Mouse (Mus musculus): ENCODE data around the gene Slc19a2.

The Slc19a2 gene

GRCm38 (mm10) chr1:164252551-164252950, 3.7 kb downstream of the Slc19a2 start:
- DNase-seq (ENCODE audit: low spot score): no peak

- no peak for DNase-seq (ENCODE audit: low spot score)
Measured at GRCm38 (mm10) chr1:164254836-164255235, 6.0 kb downstream of the Slc19a2 start.

- DNase-seq (ENCODE audit: low spot score): no peak
Measured at GRCm38 (mm10) chr1:164260171-164261028, 11.6 kb downstream of the Slc19a2 start.

DNA sequence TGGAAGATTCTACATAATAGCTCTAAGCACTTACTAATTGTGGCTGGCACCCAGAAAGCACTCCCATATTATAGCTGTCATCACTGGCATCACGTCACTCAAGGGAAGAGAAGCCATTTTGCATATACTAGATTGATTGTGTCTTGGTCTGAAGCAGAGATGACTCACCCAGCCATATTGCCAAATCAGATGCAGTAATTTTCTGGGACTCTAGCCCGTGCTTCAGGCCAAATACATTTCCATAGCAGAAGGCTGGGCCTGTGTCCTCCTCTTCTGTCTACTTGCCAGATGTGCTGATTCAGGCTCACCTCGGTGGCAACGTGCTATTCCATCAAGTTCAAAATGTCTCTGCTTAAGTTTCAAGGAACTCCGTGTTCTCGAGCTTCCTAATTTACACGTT, 12.7 kb downstream of the Slc19a2 start:
- peak; percentile 46 for DNase-seq (ENCODE audit: low spot score)

DNA sequence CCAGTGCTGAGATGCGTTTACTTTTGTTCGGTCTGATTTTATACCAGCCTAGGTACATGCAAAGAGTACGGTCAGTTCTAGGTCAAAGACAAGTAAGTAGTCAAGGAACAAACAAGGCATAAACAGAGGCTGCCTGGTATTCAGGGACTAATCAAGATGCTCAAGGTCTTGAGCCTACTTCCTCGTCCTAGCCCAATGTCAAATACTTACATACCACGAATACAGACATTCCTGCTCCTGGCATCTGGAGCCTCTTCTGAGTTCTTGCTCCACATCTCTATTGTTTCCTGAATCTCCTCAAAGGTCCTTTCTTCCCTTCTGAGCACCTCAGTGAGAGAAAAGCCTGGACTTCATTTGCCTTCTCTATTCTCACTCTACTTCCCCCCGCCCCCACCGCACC, 22.1 kb downstream of the Slc19a2 start:
- DNase-seq (ENCODE audit: low spot score): no peak

GRCm38 (mm10) chr1:164273659-164274058, 24.8 kb downstream of the Slc19a2 start:
- no peak for DNase-seq (ENCODE audit: low spot score)

GRCm38 (mm10) chr1:164275455-164275954, 26.7 kb downstream of the Slc19a2 start, which contains the start of gene Ccdc181:
Ccdc181 (plus strand) TSS chr1:164275585.
- DNase-seq (ENCODE audit: low spot score): peak; percentile 81

DNA sequence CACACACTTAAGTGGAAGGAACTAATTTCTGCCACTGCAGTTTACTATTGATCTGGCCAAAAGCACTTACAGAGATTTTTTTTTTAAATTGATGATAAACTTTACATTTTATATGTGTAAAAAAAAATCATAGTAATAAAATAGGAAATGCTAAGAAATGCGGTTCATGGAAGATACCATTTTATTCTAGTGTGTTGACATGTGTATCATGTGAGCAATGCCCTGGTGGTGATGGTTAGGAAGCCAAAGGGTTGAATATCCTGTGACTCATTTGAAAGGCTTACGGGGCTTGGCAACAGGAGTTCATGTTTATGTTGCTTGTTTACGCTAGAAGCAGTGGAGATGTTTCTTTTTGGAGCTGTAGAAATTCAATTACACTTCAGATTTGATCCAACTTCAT, 27.7 kb downstream of the Slc19a2 start:
- DNase-seq (ENCODE audit: low spot score): no peak

DNA sequence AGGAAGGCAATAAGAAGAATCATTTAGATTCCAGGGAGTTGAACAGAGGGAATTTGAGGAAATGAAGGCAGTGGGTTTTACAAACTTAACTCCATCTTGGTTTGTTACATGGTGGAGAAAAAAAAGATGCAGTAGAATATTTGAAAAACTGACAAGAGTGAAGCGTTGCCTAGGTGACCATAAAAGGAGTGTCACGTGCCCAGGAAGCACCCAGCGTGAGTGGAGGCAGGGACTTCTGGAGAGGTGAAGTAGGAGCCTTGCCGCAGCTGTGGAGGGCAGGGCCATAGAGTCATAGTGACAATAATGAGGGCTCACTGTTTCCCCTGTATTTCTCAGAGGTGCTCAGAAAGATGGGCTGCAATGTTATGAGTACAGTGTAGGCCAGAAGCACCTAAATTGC, 30.5 kb downstream of the Slc19a2 start:
- DNase-seq (ENCODE audit: low spot score): no peak

GRCm38 (mm10) chr1:164284007-164284406, 35.2 kb downstream of the Slc19a2 start:
- DNase-seq (ENCODE audit: low spot score): no peak

- DNase-seq (ENCODE audit: low spot score): no peak
Measured at GRCm38 (mm10) chr1:164287406-164287805, 38.6 kb downstream of the Slc19a2 start.

DNA sequence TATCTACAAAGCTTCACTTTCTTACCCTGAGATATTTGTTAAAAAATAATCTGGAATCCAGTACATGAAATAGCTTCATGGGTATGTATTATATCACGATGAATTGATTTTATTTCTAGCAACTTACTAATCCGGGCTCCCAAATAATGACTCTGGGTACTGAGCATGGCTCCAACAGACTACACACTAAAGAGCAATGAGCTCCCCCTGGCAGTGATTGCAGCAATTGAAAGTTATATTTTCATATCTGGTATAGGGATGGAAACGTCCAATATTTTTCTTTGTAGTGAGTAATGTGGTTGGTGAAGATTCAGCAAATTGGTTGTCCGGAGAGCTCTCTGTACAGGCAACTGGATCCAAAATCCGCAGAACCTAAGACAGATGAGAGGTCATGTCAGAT, 43.2 kb downstream of the Slc19a2 start:
- no peak for DNase-seq (ENCODE audit: low spot score)

- no peak for DNase-seq (ENCODE audit: low spot score)
Measured at GRCm38 (mm10) chr1:164294071-164294470, 45.2 kb downstream of the Slc19a2 start.

DNA sequence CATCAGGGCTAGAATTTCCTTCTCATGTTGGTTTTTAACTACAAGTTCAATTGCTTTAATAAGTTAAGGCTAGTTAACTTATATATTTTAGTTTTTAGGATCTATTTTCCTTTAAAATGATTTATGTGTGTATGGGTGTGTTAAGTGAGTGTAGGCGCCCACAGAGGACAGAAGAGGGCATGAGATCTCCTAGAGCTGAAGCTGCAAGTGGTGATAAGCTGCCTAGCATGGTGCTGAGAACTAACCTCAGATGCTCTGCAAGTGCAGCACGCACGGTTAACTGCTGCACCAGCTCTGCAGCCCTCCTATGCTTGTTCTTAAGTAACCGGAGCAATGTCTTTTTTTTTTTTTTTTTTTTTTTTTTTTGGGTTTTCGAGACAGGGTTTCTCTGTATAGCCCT, 47.6 kb downstream of the Slc19a2 start:
- no peak for DNase-seq (ENCODE audit: low spot score)

DNA sequence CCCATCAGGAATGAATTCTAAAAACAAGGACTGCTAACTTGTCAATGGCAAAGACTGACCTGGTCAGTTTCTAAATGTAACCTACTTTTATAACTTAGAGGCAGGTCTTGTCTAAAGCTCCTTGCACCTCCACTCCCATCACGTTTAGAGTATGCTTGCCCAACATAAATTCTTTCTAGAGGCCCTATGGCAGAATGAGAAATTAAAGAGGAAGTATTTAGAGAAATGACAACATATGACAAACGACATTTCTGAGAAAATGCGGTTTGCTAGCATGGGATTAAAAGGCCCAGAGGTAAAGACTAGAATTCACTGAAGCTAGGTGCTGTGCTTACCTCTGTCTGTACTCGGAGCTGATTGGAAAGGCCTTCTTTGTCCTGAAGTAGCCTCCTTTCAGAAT, 53.1 kb downstream of the Slc19a2 start:
- DNase-seq (ENCODE audit: low spot score): no peak

- DNase-seq (ENCODE audit: low spot score): no peak
Measured at GRCm38 (mm10) chr1:164303821-164304220, 55.0 kb downstream of the Slc19a2 start, which contains the start of gene Nme7. Nme7 (plus strand) TSS chr1:164304121.

DNA sequence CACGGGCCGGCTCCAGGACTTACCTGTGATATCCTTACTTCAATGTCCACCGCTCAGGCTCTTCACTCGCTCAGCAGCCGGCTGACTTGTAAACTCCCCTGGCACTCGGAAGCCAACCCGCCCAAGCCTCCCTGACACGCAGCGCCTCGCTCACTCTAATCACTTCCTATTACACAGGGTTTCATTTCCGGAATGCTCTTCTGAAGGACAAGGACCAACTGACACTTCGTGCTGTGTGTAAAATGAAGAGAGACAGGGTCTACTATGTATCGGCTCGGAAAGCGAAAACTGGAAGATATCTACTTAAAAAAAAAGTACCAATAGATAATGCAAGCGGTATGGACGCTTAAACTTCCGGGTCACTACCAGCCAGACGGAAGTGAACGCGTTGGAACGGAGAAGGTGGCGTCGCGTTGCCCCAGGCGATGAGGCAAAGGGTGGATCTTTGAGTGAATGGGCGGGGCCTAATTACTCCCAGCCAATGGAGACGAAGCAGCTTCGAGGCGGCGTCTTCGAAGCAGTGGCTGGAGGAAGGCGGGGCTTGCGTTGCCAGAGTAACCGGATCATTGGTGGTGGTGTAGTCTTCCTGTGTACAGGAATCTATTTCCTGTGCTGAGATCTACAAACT, 58.4 kb downstream of the Slc19a2 start, which contains the start of gene Blzf1:
Gene Blzf1, minus strand, starts transcription at position 366 of the 628 bp plus-strand sequence.
- peak; percentile 94 for DNase-seq (ENCODE audit: low spot score)

DNA sequence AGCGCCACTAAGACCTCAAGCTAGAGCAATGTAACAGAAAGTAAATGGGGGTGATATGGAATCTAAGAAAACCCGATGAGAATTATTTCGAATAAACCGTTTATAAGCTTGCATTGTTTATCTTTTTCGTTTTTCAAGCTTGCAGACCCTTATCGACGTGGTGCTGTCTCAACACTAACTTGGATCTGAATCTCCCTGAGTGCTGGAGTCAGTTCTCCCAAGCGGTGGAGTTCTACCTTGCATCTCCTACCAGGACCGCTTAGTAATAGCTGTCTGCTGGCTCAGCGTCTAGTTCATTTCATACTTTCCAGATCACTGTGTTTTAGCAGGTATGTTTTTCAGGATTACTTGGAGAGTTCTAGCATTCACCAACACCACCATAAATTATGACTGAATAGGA, 59.1 kb downstream of the Slc19a2 start:
- DNase-seq (ENCODE audit: low spot score): no peak

- no peak for DNase-seq (ENCODE audit: low spot score)
Measured at GRCm38 (mm10) chr1:164314085-164314484, 65.2 kb downstream of the Slc19a2 start.

Data from layer of hippocampus, adult 9-10 months (tissue).